Mouse (Mus musculus) common myeloid progenitor, adult 5-6 weeks (primary cell): ENCODE measurements around the gene Nt5c3b. TPM values are rescaled to one million over a fixed set of nuclear protein-coding genes. Genes with fewer than 3 reads are reported as not detected.
A peak's percentile ranks its signal among the peaks of the same experiment; 100 is the strongest.

Experiments
- ATAC-seq: replicated peaks from 2 replicates; pipeline ENCODE4 v1.8.0; 2016; ENCODE audit warnings: low read depth, mild to moderate bottlenecking, moderate TSS enrichment, inconsistent platforms; ENCODE audit not compliant: poor library complexity, severe bottlenecking
- total RNA-seq: library from RNA; stranded (forward); fragments of 200-1000, 187-1606 nt; gene quantifications from 2 replicates; pipeline ENCODE4 v1.2.3, GENCODE M21; 2017

The Nt5c3b gene
- total RNA-seq, 1 experiment from 2014 or later = 47.7 TPM

- ATAC-seq = no peak
These were observed 11.6 kb downstream of the Nt5c3b start for GRCm38 (mm10) chr11:100430052-100430451.

- no peak for ATAC-seq
These were observed 12.9 kb downstream of the Nt5c3b start for GRCm38 (mm10) chr11:100428612-100429199.

- ATAC-seq = no peak
These were observed 14.8 kb downstream of the Nt5c3b start for GRCm38 (mm10) chr11:100426820-100427219.

- peak; percentile 73 for ATAC-seq
These were observed 15.8 kb downstream of the Nt5c3b start for GRCm38 (mm10) chr11:100425851-100426250.

GRCm38 (mm10) chr11:100423836-100424235 lies 17.8 kb downstream of the Nt5c3b start:
- no peak for ATAC-seq

- no peak for ATAC-seq
These were observed 20.1 kb downstream of the Nt5c3b start for GRCm38 (mm10) chr11:100421537-100421936.

GRCm38 (mm10) chr11:100414914-100415822 lies 26.4 kb downstream of the Nt5c3b start, which contains the start of gene Fkbp10:
TSS of gene Fkbp10 (plus strand) at chr11:100415697.
- ATAC-seq = no peak

- ATAC-seq = peak; percentile 61
These were observed 27.3 kb downstream of the Nt5c3b start, which contains the start of gene P3h4 for GRCm38 (mm10) chr11:100414021-100414913. TSS of gene P3h4 (minus strand) at chr11:100414836.

- ATAC-seq = no peak
These were observed 28.1 kb downstream of the Nt5c3b start for GRCm38 (mm10) chr11:100413541-100413940.

GRCm38 (mm10) chr11:100411736-100412135 lies 29.9 kb downstream of the Nt5c3b start:
- no peak for ATAC-seq

- ATAC-seq = no peak
These were observed 31.9 kb downstream of the Nt5c3b start for GRCm38 (mm10) chr11:100409686-100410085.

- no peak for ATAC-seq
These were observed 32.7 kb downstream of the Nt5c3b start for GRCm38 (mm10) chr11:100408835-100409462.

GRCm38 (mm10) chr11:100408076-100408834 lies 33.4 kb downstream of the Nt5c3b start:
- peak; percentile 83 for ATAC-seq

- ATAC-seq = no peak
These were observed 34.5 kb downstream of the Nt5c3b start for GRCm38 (mm10) chr11:100406995-100407705.

GRCm38 (mm10) chr11:100406273-100406672 lies 35.3 kb downstream of the Nt5c3b start:
- ATAC-seq = no peak

GRCm38 (mm10) chr11:100404456-100405074 lies 37.0 kb downstream of the Nt5c3b start:
- ATAC-seq = no peak

GRCm38 (mm10) chr11:100403445-100404134 lies 38.0 kb downstream of the Nt5c3b start:
- ATAC-seq = no peak
